Mouse (Mus musculus): Measurements from ENCODE around the gene Cass4. TPM values are rescaled to one million over a fixed set of nuclear protein-coding genes. Genes with fewer than 3 reads are reported as not detected.

Cass4 gene
- total RNA-seq (2023) = 10 to 100 TPM in 1 of 2 experiments, 1 to 10 TPM in 1; 8.2 to 13.4 TPM

DNA sequence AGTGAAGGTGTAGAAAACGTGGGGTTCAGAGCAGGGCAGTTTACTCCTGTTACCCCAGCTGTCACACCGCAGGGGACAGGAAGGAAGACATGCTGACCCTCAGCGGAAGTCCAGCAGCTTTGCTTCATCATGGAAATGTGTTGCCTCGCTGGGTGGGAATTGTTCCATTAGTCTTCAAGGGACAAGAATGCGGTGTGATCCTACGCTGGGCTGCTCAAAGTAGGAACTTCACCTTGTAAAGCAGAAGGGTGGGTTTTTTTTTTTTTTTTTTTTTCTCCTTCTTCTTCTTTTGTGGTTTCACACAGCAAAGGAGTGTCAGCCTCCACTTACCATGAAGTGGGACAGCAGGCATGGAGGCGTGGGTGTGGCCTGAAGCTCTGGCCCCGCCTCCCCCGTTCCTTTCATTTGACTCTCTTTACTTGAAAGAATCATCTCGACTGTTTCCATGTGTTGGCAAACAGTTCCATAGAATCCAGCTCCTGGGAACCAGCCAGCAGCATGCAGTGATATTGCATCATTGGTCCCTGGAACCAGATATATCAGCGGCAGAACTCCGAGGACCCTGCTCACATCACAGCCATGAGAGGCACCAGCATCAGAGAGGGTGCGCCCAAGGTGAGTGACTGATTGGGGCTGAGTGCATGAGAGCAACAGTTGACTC lies at the start of gene Cass4:
Gene Cass4, plus strand, starts transcription at position 404 of the 661 bp plus-strand sequence.

DNA sequence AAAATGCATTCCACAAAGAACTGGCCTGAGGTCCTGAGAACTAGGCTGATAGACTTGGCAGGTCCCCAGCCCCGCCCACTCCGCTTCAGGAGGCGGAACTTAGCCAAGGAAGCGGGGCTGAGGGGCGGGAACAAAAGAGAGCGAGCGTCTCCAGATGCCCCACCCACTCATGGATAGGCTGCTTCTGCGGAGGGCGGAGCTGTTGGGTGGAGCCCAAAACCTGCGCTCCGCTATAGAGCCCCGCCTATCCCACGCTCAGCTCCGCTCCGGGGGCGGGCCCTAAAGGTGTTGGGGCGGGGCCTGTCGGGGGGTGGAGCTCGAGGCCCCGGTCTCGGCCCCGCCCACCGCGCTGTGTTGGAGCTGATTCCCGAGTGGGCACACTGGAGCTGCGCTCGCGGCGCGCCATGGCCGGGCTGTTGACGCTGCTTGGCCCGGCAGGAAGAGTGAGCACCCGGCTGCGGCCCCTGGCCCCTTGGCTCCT lies 48.3 kb upstream of the Cass4 start, which contains the start of gene Fam210b:
Gene Fam210b, plus strand, starts transcription at position 308 of the 481 bp plus-strand sequence.

DNA sequence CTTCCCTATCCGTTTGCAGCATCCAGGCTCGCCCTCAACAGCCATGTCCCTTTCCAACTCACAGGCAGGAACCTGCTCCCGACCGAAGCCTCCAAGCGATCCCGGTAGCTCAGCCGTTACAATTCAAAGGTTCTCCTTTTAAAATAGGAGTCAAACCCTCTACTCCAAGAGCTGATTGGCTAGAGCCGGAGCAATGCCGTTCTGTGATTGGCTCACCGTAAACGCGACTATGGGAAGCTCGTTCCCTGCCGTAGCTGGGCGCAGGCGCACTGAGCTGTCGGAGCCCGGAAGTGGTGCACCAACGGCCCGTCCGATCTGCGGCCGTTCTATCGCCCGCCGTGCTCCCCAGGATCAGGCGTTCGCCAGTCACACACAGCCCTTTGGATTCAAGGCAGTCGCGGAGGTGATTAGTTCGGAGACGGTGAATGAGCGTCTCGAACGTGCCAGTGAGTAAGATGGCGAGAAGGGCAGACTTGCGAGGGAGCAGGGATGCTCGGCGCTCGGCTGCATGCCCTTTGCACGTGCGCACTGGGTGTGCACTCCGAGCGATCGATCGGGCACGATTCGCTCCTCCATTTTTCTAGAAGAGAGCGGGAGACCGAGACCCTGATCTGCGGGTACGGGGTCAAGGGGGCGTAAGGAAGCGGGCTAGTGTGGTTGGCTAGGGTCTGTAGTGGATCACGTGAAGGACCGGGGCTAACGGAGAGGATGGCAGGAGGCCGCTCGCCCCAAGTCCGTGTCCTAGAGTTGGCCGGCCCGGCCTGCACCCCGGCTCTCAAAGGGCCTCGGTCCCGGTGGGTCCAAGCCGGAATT lies 23.0 kb upstream of the Cass4 start, which contains the start of the genes Aurka and Cstf1:
Gene Aurka, minus strand, starts transcription at position 125 of the 813 bp plus-strand sequence.
Gene Cstf1, plus strand, starts transcription at position 271 of the 813 bp plus-strand sequence.

DNA sequence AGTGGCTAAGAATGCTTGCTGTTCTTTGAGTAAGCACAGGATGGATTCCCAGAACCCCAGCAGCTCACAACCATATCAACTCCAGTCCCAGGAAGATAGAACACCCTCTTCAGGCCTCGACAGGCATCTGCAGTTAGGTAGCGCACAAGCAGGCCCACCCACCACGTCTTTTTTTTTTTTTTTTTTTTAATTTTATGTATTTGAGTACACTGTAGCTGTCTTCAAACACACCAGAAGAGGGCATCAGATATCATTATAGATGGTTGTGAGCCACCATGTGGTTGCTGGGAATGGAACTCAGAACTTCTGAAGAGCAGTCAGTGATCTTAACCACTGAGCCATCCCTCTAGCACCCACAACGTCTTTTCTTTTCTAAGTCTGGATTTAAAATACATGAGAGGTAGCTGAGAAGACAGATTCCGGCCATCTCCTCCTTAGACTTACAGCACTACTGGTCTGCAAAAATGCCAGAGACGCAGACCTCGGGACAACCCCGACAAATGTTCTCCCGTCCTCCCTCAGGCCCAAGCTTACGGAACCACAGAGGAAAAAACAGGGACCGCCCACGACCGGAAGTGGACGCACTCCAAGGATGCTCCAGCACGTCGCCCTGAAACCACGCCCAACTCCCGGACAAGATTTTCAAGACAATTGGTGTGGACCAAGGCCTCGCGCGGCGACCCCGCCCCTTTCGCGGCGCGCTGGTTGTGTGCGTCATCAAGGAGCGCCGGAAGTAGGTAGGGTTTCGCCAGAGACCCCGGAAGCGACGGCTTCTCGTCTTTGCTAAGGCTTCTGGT lies 46.4 kb downstream of the Cass4 start, which contains the start of gene Rtf2:
Gene Rtf2, plus strand, starts transcription at position 714 of the 797 bp plus-strand sequence.

DNA sequence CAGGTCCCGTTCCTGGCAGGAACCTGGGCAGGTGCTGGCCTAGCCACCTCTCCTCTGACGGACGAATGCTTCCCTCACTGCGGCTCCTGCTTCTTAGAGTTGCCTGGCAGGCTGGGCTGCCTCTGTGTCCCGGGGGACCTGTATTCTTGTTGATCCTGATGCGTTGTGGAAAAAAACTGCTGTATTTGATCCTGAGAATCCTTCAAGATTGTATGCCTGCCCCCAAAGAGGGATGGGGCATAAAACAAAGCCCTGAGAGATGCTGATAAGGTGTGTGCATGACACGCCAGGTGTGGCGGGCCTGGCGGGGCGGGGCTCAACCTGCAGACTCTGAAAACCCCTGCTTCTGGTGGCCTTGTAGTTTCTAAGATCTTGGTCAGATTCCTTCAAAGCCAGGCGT lies 64.9 kb downstream of the Cass4 start, which contains the start of gene Gcnt7:
Gene Gcnt7, minus strand, starts transcription at position 101 of the 400 bp plus-strand sequence.

DNA sequence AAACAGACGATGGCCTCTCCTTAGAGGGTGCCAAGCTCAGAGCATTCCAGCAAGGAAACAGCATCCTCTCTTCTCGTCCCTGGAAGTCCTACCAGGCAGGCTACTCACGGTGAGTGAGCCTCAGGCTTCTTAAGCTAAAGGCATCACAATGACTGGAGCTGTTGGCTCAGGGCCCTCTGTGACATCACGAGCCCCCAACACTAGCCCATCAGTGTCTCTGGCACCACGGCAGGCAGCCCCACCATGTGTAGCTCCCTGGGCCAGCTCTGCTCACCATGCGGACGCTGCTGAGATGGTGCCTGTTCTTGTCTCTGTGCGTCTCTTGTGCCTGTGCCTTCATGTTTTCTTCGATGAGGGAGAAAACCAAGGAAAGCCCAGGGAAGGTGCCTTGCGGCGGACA lies 78.7 kb downstream of the Cass4 start, which contains the start of gene Fam209:
Gene Fam209, plus strand, starts transcription at position 203 of the 400 bp plus-strand sequence.

Other genes starting within 250 kb of the Cass4 start
- gene Mc3r, start 145.3 kb upstream of the Cass4 start, total RNA-seq (2023) = not detected
- 1 to 10 TPM; 5.0 to 6.3 TPM for gene Fam210b, start 48.2 kb upstream of the Cass4 start, total RNA-seq (2023)
- gene Aurka, start 23.3 kb upstream of the Cass4 start, total RNA-seq (2023) = 10 to 100 TPM; 56.9 to 61.2 TPM
- gene Cstf1, start 23.1 kb upstream of the Cass4 start, total RNA-seq (2023) = 10 to 100 TPM; 21.8 to 22.1 TPM
- gene Rtf2, start 46.8 kb downstream of the Cass4 start, total RNA-seq (2023) = 100 to 1,000 TPM in 1 of 2 experiments, 10 to 100 TPM in 1; 90.1 to 105 TPM
- gene Gcnt7, start 64.8 kb downstream of the Cass4 start, total RNA-seq (2023) = not detected
- 1 to 10 TPM; 1.6 to 4.0 TPM for gene Fam209, start 78.7 kb downstream of the Cass4 start, total RNA-seq (2023)
- not detected for gene Tfap2c, start 155.8 kb downstream of the Cass4 start, total RNA-seq (2023)